Mouse (Mus musculus) embryonic facial prominence, embryonic 15.5 days (tissue): ENCODE measurements around the gene Gm39566. TPM values are rescaled to one million over a fixed set of nuclear protein-coding genes. Genes with fewer than 3 reads are reported as not detected.

Experiments used
- ATAC-seq: fragments of 200-750 bp; cut with Nextera tagmentation; 2 replicates; pipeline ENCODE4 v1.8.0; 2017; ENCODE audit warnings: low read depth, moderate TSS enrichment; ENCODE audit not compliant: insufficient number of reproducible peaks, low FRiP score, low TSS enrichment
- H3K27ac ChIP-seq: fragments of 300-500 bp; sonication (generic); replicated peaks from 2 replicates; pipeline ENCODE4 v1.5.1; 2015; ENCODE audit warnings: mild to moderate bottlenecking, inconsistent platforms
- H3K27me3 ChIP-seq: fragments of 300-500 bp; sonication (generic); 2 replicates; pipeline ENCODE4 v1.6.1; 2015; ENCODE audit warnings: inconsistent platforms
- H3K36me3 ChIP-seq: fragments of 300-500 bp; sonication (generic); 2 replicates; pipeline ENCODE4 v1.6.1; 2015; ENCODE audit warnings: mild to moderate bottlenecking, inconsistent platforms
- H3K4me1 ChIP-seq: fragments of 300-500 bp; sonication (generic); 2 replicates; pipeline ENCODE4 v1.6.1; 2015; ENCODE audit warnings: inconsistent platforms
- H3K4me2 ChIP-seq: fragments of 300-500 bp; sonication (generic); replicated peaks from 2 replicates; pipeline ENCODE4 v1.6.1; 2015; ENCODE audit warnings: mild to moderate bottlenecking, inconsistent platforms
- H3K4me3 ChIP-seq: fragments of 300-500 bp; sonication (generic); replicated peaks from 2 replicates; pipeline ENCODE4 v1.5.1; 2015; ENCODE audit warnings: mild to moderate bottlenecking, inconsistent platforms
- H3K9ac ChIP-seq: fragments of 300-500 bp; sonication (generic); 2 replicates; pipeline ENCODE4 v1.6.1; 2015; ENCODE audit warnings: inconsistent platforms
- H3K9me3 ChIP-seq: fragments of 300-500 bp; sonication (generic); replicated peaks from 2 replicates; pipeline ENCODE4 v1.6.1; 2016; ENCODE audit warnings: inconsistent platforms
- WGBS: fragments of 180-500 bp; shearing (Covaris S2); methylation state at CpG from one replicate; pipeline ENCODE4 v1.1.7; 2015; 5-methylcytosine and 5-hydroxymethylcytosine counted together
- polyA plus RNA-seq: library from polyadenylated mRNA; unstranded; fragments of >200 nt; fragmentation: Nextera tagmentation; extraction: Ambion mirVana; gene quantifications from 2 replicates; pipeline ENCODE4 v1.2.1, GENCODE M21; 2015

Gene Gm39566
- polyA plus RNA-seq, 1 experiment from 2014 or later = not detected

GRCm38 (mm10) chr11:69833554-69833953 is 18.5 kb upstream of the Gm39566 start:
- H3K27me3 ChIP-seq = no peaks in the 10 kb centered on the region

GRCm38 (mm10) chr11:69828832-69829231 is 13.7 kb upstream of the Gm39566 start:
- ATAC-seq = no peak
- no peaks in the 10 kb centered on the region for H3K9me3 ChIP-seq
- H3K27ac ChIP-seq = no peak overlapping the region
- H3K4me1 ChIP-seq = peaks cover 6% of the 10 kb centered on the region
- peaks cover 58% of the 10 kb centered on the region for H3K36me3 ChIP-seq
- no peak overlapping the region for H3K4me3 ChIP-seq
- no peaks in the 10 kb centered on the region for H3K27me3 ChIP-seq
- H3K4me2 ChIP-seq = no peak overlapping the region
- H3K9ac ChIP-seq = no peak overlapping the region
- 73% methylated on average over 5 of the region's 5 CpGs for WGBS

More at GRCm38 (mm10) chr11:69833554-69833953, 18.5 kb upstream of the Gm39566 start:
- peaks cover 39% of the 10 kb centered on the region for H3K4me1 ChIP-seq
- 58% methylated on average over 8 of the region's 8 CpGs for WGBS
- ATAC-seq = no peak
- peak overlapping the region; percentile 72 for H3K4me3 ChIP-seq
- 0 out of 2 replicates have a peak overlapping the region, but pooled peaks have one; percentile 34 for H3K27ac ChIP-seq
- H3K9me3 ChIP-seq = no peaks in the 10 kb centered on the region
- peaks cover 16% of the 10 kb centered on the region for H3K36me3 ChIP-seq
- peak overlapping the region; percentile 35 for H3K9ac ChIP-seq
- peak overlapping the region; percentile 84 for H3K4me2 ChIP-seq

- Histone ChIP-seq H3K4me2 (no peak overlapping the region), H3K4me1 (no peaks in the 10 kb centered on the region), H3K4me3 (no peak overlapping the region), H3K27ac (no peak overlapping the region), H3K9me3 (no peaks in the 10 kb centered on the region), H3K36me3 (peaks cover 42% of the 10 kb centered on the region), H3K27me3 (no peaks in the 10 kb centered on the region), H3K9ac (no peak overlapping the region)
- ATAC-seq = no peak
- WGBS = 80% methylated on average over 2 of the region's 2 CpGs
Measured at GRCm38 (mm10) chr11:69823456-69823855, 8.4 kb upstream of the Gm39566 start.

GRCm38 (mm10) chr11:69822080-69822479 is 7.0 kb upstream of the Gm39566 start, which contains the start of gene Spem1:
TSS of gene Spem1 (minus strand) at chr11:69822180.
- Histone ChIP-seq H3K4me1 (no peaks in the 10 kb centered on the region), H3K9me3 (no peaks in the 10 kb centered on the region), H3K9ac (no peak within 1 kb of the TSS), H3K36me3 (peaks cover 29% of the 10 kb centered on the region), H3K4me3 (no peak within 1 kb of the TSS), H3K4me2 (no peak within 1 kb of the TSS), H3K27me3 (no peaks in the 10 kb centered on the region), H3K27ac (no peak within 1 kb of the TSS)
- 83% methylated on average over 3 of the region's 3 CpGs for WGBS
- ATAC-seq = no peak

GRCm38 (mm10) chr11:69818871-69819270 is 3.8 kb upstream of the Gm39566 start:
- WGBS = 91% methylated on average over 8 of the region's 8 CpGs

GRCm38 (mm10) chr11:69818365-69818764 is 3.3 kb upstream of the Gm39566 start, which contains the start of gene Spem2:
TSS of gene Spem2 (minus strand) at chr11:69818465.
- Histone ChIP-seq H3K36me3 (no peaks in the 10 kb centered on the region), H3K9me3 (no peaks in the 10 kb centered on the region), H3K4me1 (no peaks in the 10 kb centered on the region), H3K27ac (no peak within 1 kb of the TSS), H3K4me2 (no peak within 1 kb of the TSS), H3K4me3 (no peak within 1 kb of the TSS), H3K27me3 (no peaks in the 10 kb centered on the region), H3K9ac (no peak within 1 kb of the TSS)
- 89% methylated on average over 2 of the region's 2 CpGs for WGBS
- no peak for ATAC-seq

More at GRCm38 (mm10) chr11:69818871-69819270, 3.8 kb upstream of the Gm39566 start:
- no peak for ATAC-seq
- Histone ChIP-seq H3K4me2 (no peak overlapping the region), H3K27ac (no peak overlapping the region), H3K9me3 (no peaks in the 10 kb centered on the region), H3K27me3 (no peaks in the 10 kb centered on the region), H3K9ac (no peak overlapping the region), H3K36me3 (no peaks in the 10 kb centered on the region), H3K4me1 (no peaks in the 10 kb centered on the region), H3K4me3 (no peak overlapping the region)

GRCm38 (mm10) chr11:69816520-69816919 is 1.4 kb upstream of the Gm39566 start:
- H3K27ac ChIP-seq = no peak overlapping the region
- H3K4me3 ChIP-seq = no peak overlapping the region
- ATAC-seq = no peak
- no peaks in the 10 kb centered on the region for H3K27me3 ChIP-seq
- no peaks in the 10 kb centered on the region for H3K4me1 ChIP-seq
- no peak overlapping the region for H3K4me2 ChIP-seq
- WGBS = 87% methylated on average over 12 of the region's 12 CpGs
- no peak overlapping the region for H3K9ac ChIP-seq
- H3K36me3 ChIP-seq = no peaks in the 10 kb centered on the region
- no peaks in the 10 kb centered on the region for H3K9me3 ChIP-seq

- no peaks in the 10 kb centered on the region for H3K4me1 ChIP-seq
- no peak overlapping the region for H3K4me2 ChIP-seq
- peaks cover 5% of the 10 kb centered on the region; the same call in 1 of the 2 replicates for H3K27me3 ChIP-seq
- no peak overlapping the region for H3K4me3 ChIP-seq
- no peak overlapping the region for H3K9ac ChIP-seq
- ATAC-seq = no peak
- H3K36me3 ChIP-seq = no peaks in the 10 kb centered on the region
- no peak overlapping the region for H3K27ac ChIP-seq
- no peaks in the 10 kb centered on the region for H3K9me3 ChIP-seq
Measured at GRCm38 (mm10) chr11:69810280-69810679, 4.8 kb downstream of the Gm39566 start.

- ATAC-seq = no peak
Measured at GRCm38 (mm10) chr11:69807641-69808040, 7.5 kb downstream of the Gm39566 start.

GRCm38 (mm10) chr11:69806378-69806777 is 8.7 kb downstream of the Gm39566 start:
- no peak for ATAC-seq
- Histone ChIP-seq H3K27ac (no peak overlapping the region), H3K36me3 (no peaks in the 10 kb centered on the region), H3K4me1 (peaks cover 39% of the 10 kb centered on the region), H3K27me3 (peaks cover 22% of the 10 kb centered on the region), H3K4me3 (no peak overlapping the region), H3K9me3 (no peaks in the 10 kb centered on the region), H3K9ac (no peak overlapping the region), H3K4me2 (no peak overlapping the region)
- WGBS = 74% methylated on average over 4 of the region's 4 CpGs

More at GRCm38 (mm10) chr11:69807641-69808040, 7.5 kb downstream of the Gm39566 start:
- Histone ChIP-seq H3K36me3 (no peaks in the 10 kb centered on the region), H3K27ac (no peak overlapping the region), H3K4me2 (no peak overlapping the region), H3K27me3 (peaks cover 17% of the 10 kb centered on the region), H3K4me3 (no peak overlapping the region), H3K4me1 (peaks cover 26% of the 10 kb centered on the region), H3K9me3 (no peaks in the 10 kb centered on the region), H3K9ac (no peak overlapping the region)
- 68% methylated on average over 2 of the region's 2 CpGs for WGBS

GRCm38 (mm10) chr11:69804972-69805909 is 9.9 kb downstream of the Gm39566 start, which contains the start of gene Tmem102:
TSS of gene Tmem102 (minus strand) at chr11:69805624.
- no peak for ATAC-seq
- Histone ChIP-seq H3K9ac (peak within 1 kb of the TSS; percentile 12; the same call in 1 of the 2 replicates), H3K27me3 (peaks cover 22% of the 10 kb centered on the region), H3K4me3 (peak within 1 kb of the TSS; percentile 63), H3K4me1 (peaks cover 50% of the 10 kb centered on the region), H3K4me2 (peak within 1 kb of the TSS; percentile 97), H3K27ac (no peak within 1 kb of the TSS), H3K36me3 (no peaks in the 10 kb centered on the region), H3K9me3 (no peaks in the 10 kb centered on the region)
- WGBS = 9% methylated on average over 29 of the region's 29 CpGs
